Mouse (Mus musculus): ENCODE measurements at regions not wholly inside any gene's neighbourhood (a gene's known extent, or its start where the extent isn't known, plus 50 kb on each side); places are given as distances from the start of the nearest gene placed in this dataset. TPM values are rescaled to one million over a fixed set of nuclear protein-coding genes. Genes with fewer than 3 reads are reported as not detected.

DNA sequence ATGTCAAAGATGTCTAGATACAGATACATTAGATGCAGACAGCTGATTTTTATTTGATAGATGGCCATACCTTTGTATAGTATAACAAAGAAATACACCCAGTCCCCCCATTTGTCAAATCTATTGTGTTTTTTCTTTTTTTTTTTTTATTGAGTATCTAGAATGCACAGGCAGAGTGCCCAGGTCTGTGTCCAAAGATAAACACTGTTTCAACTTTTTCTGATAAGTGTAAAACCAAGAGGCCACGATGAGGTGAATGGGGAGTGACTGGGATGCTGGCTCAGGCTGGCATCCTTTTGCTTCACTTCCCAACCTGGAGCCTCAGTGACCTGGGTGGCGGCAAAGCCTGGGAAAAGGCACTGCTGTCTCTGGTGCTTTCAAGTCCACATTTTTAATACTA, 54.4 kb upstream of the Prdm1 start:
- H3K27me3 ChIP-seq (ENCODE audit: control insufficient read depth, insufficient read depth, low read length): no peaks in the 10 kb centered on the region
- 83% methylated on average over 2 of the region's 2 CpGs for WGBS
- no peaks in the 10 kb centered on the region for H3K36me3 ChIP-seq (replicated peaks; ENCODE audit: control insufficient read depth, insufficient read depth, low read depth, low read length)
- DNase-seq (ENCODE audit: low spot score) (no peak), ATAC-seq (replicated peaks; ENCODE audit: insufficient number of reproducible peaks, low FRiP score, low TSS enrichment, low read depth) (no peak)
- H3K27ac ChIP-seq (replicated peaks; ENCODE audit: low read depth, low read length): no peak overlapping the region
- no peak overlapping the region for H3K4me2 ChIP-seq (ENCODE audit: low read depth, low read length)
- H3K9ac ChIP-seq (replicated peaks; ENCODE audit: low read length): no peak overlapping the region
- H3K4me3 ChIP-seq (ENCODE audit: low read depth, low read length): no peak overlapping the region
- no peaks in the 10 kb centered on the region for H3K4me1 ChIP-seq (ENCODE audit: control insufficient read depth, insufficient read depth, low read length)
- no peaks in the 10 kb centered on the region for H3K9me3 ChIP-seq (replicated peaks; ENCODE audit: control insufficient read depth, low read length)

Small RNA genes in the stretch of these regions (microRNA-seq; reads per million reads assigned to microRNA genes)
- gene Gm24271 (ENCODE audit: borderline number of aligned reads): not detected
